Mouse (Mus musculus) stomach, postnatal 0 days (tissue): ENCODE measurements at regions not wholly inside any gene's neighbourhood (a gene's known extent, or its start where the extent isn't known, plus 50 kb on each side); places are given as distances from the start of the nearest gene placed in this dataset.

ENCODE experiments used
- CTCF ChIP-seq: IDR thresholded peaks from 2 replicates; pipeline ENCODE4 v1.5.1; 2016; ENCODE audit warnings: antibody characterized with exemption, low read depth, mild to moderate bottlenecking, moderate library complexity
- EP300 ChIP-seq: optimal IDR thresholded peaks from 2 replicates; pipeline ENCODE3; 2016; ENCODE audit warnings: antibody characterized with exemption

DNA sequence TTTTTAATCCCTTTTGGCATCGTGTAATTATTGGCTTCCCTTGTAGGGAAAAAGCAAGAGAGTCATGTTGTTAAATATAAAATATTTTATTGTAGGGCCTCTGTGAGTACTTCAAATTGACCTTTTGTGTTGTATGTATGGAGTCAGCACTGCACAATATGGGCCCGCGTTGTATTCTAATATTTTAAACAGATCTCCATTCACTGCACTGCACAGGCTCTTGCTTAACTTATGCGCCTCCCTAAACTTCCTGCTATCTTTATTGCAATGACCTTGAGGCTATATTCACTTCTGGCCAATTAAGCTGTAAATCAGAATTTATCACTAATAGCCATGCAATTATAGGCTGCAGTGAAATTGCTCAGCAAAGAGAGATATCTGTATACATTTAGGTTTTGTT, 1295.2 kb downstream of the Pcdh17 start:
- TF ChIP-seq CTCF (no peak), EP300 (no peak)
